Mouse (Mus musculus) lung, postnatal 0 days (tissue): Measurements from ENCODE around the gene Cmip. TPM values are rescaled to one million over a fixed set of nuclear protein-coding genes. Genes with fewer than 3 reads are reported as not detected.

Source experiments
- ATAC-seq: fragments of 200-750 bp; cut with Nextera tagmentation; 2 replicates; pipeline ENCODE4 v1.8.0; 2017; ENCODE audit warnings: moderate library complexity
- DNase-seq: peaks from one replicate; pipeline ENCODE4 v3.0.0-alpha.2; 2016; ENCODE audit warnings: low spot score
- H3K27ac ChIP-seq: fragments of 300-500 bp; sonication (generic); 2 replicates; pipeline ENCODE4 v1.5.1; 2014; ENCODE audit warnings: antibody characterized with exemption, mild to moderate bottlenecking, low read length, mixed read lengths
- H3K27me3 ChIP-seq: fragments of 300-500 bp; sonication (generic); replicated peaks from 2 replicates; pipeline ENCODE4 v1.6.1; 2014; ENCODE audit warnings: low read length, mixed read lengths; ENCODE audit not compliant: insufficient read depth
- H3K36me3 ChIP-seq: fragments of 300-500 bp; sonication (generic); 2 replicates; pipeline ENCODE4 v1.6.1; 2014; ENCODE audit warnings: low read length, mixed read lengths; ENCODE audit not compliant: insufficient read depth
- H3K4me1 ChIP-seq: fragments of 300-500 bp; sonication (generic); 2 replicates; pipeline ENCODE4 v1.6.1; 2014; ENCODE audit warnings: antibody characterized with exemption, low read depth, low read length, mixed read lengths; ENCODE audit not compliant: insufficient read depth
- H3K4me2 ChIP-seq: fragments of 300-500 bp; sonication (generic); replicated peaks from 2 replicates; pipeline ENCODE4 v1.6.1; 2014; ENCODE audit warnings: low read depth, mild to moderate bottlenecking, low read length, moderate library complexity, mixed read lengths
- H3K4me3 ChIP-seq: fragments of 300-500 bp; sonication (generic); 2 replicates; pipeline ENCODE4 v1.5.1; 2014; ENCODE audit warnings: low read depth, low read length
- H3K9ac ChIP-seq: fragments of 300-500 bp; sonication (generic); replicated peaks from 2 replicates; pipeline ENCODE4 v1.6.1; 2014; ENCODE audit warnings: low read depth, mild to moderate bottlenecking
- H3K9me3 ChIP-seq: fragments of 300-500 bp; sonication (generic); 2 replicates; pipeline ENCODE4 v1.6.1; 2016; ENCODE audit warnings: low read length, mixed read lengths
- CTCF ChIP-seq: IDR thresholded peaks from 2 replicates; pipeline ENCODE4 v1.5.1; 2016; ENCODE audit warnings: antibody characterized with exemption, mild to moderate bottlenecking
- EP300 ChIP-seq: IDR thresholded peaks from 2 replicates; pipeline ENCODE4 v1.6.1; 2016; ENCODE audit warnings: antibody characterized with exemption, mild to moderate bottlenecking, control low read depth
- WGBS: fragments of 180-500 bp; shearing (Covaris S2); extraction: QIAGEN DNeasy Blood & Tissue Kit; methylation state at CpG from one replicate; pipeline ENCODE4 v1.1.7; 2014; 5-methylcytosine and 5-hydroxymethylcytosine counted together
- microRNA-seq: library from miRNA; unstranded; fragments of <30 nt; microRNA quantifications from one replicate; pipeline ENCODE4, GENCODE M21; 2016
- polyA plus RNA-seq: library from polyadenylated mRNA; unstranded; fragments of >200 nt; fragmentation: Nextera tagmentation; extraction: Ambion mirVana; gene quantifications from 2 replicates; pipeline ENCODE4 v1.2.1, GENCODE M21; 2015

The Cmip gene
- polyA plus RNA-seq, 1 experiment from 2014 or later = 27.6 TPM

- no peak overlapping the region for H3K9ac ChIP-seq
- ATAC-seq = peak; percentile 11; the same call in 1 of the 2 replicates
Measured at GRCm38 (mm10) chr8:117498915-117499540, 242.2 kb downstream of the Cmip start.

GRCm38 (mm10) chr8:117500232-117500823 is 243.5 kb downstream of the Cmip start:
- no peaks in the 10 kb centered on the region for H3K9me3 ChIP-seq
- no peak overlapping the region for H3K27ac ChIP-seq
- H3K27me3 ChIP-seq = 0 out of 2 replicates have a peak, but pooled peaks cover 7% of the 10 kb centered on the region
- no peak for ATAC-seq
- DNase-seq = no peak
- H3K4me3 ChIP-seq = no peak overlapping the region
- no peaks in the 10 kb centered on the region for H3K36me3 ChIP-seq
- TF ChIP-seq EP300 (no peak), CTCF (no peak)
- no peak overlapping the region for H3K4me2 ChIP-seq
- H3K9ac ChIP-seq = no peak overlapping the region
- H3K4me1 ChIP-seq = peaks cover 3% of the 10 kb centered on the region; the same call in 1 of the 2 replicates
- 60% methylated on average over 5 of the region's 5 CpGs for WGBS

More at GRCm38 (mm10) chr8:117498915-117499540, 242.2 kb downstream of the Cmip start:
- Histone ChIP-seq H3K9me3 (no peaks in the 10 kb centered on the region), H3K27me3 (0 out of 2 replicates have a peak, but pooled peaks cover 7% of the 10 kb centered on the region), H3K27ac (no peak overlapping the region), H3K4me1 (peaks cover 3% of the 10 kb centered on the region; the same call in 1 of the 2 replicates), H3K36me3 (no peaks in the 10 kb centered on the region), H3K4me3 (peak overlapping the region; percentile 51), H3K4me2 (peak overlapping the region; percentile 91)
- TF ChIP-seq EP300 = no peak
- no peak for TF ChIP-seq CTCF
- no peak for DNase-seq
- 16% methylated on average over 20 of the region's 20 CpGs for WGBS

GRCm38 (mm10) chr8:117501323-117501722 is 244.5 kb downstream of the Cmip start:
- Histone ChIP-seq H3K36me3 (no peaks in the 10 kb centered on the region), H3K4me2 (no peak overlapping the region), H3K9ac (no peak overlapping the region), H3K4me3 (no peak overlapping the region), H3K4me1 (peaks cover 3% of the 10 kb centered on the region; the same call in 1 of the 2 replicates), H3K27me3 (0 out of 2 replicates have a peak, but pooled peaks cover 7% of the 10 kb centered on the region), H3K27ac (no peak overlapping the region), H3K9me3 (no peaks in the 10 kb centered on the region)
- TF ChIP-seq CTCF = no peak
- TF ChIP-seq EP300 = no peak
- DNase-seq (no peak), ATAC-seq (no peak)
- 81% methylated on average over 6 of the region's 6 CpGs for WGBS

- WGBS = 65% methylated on average over 13 of the region's 13 CpGs
- H3K27ac ChIP-seq = no peak overlapping the region
- H3K4me1 ChIP-seq = peaks cover 2% of the 10 kb centered on the region; the same call in 1 of the 2 replicates
- no peak overlapping the region for H3K4me2 ChIP-seq
- DNase-seq (no peak), ATAC-seq (no peak)
- no peaks in the 10 kb centered on the region for H3K36me3 ChIP-seq
- H3K9ac ChIP-seq = no peak overlapping the region
- H3K9me3 ChIP-seq = no peaks in the 10 kb centered on the region
- H3K4me3 ChIP-seq = no peak overlapping the region
- TF ChIP-seq EP300 = no peak
- H3K27me3 ChIP-seq = 0 out of 2 replicates have a peak, but pooled peaks cover 3% of the 10 kb centered on the region
Measured at GRCm38 (mm10) chr8:117503405-117504069, 246.7 kb downstream of the Cmip start.

- WGBS = 81% methylated on average over 8 of the region's 8 CpGs
- H3K4me3 ChIP-seq = no peak overlapping the region
- DNase-seq = no peak
Measured at GRCm38 (mm10) chr8:117507703-117508102, 250.8 kb downstream of the Cmip start.

More at GRCm38 (mm10) chr8:117507703-117508102, 250.8 kb downstream of the Cmip start:
- no peak overlapping the region for H3K27ac ChIP-seq
- TF ChIP-seq CTCF = no peak
- TF ChIP-seq EP300 = no peak
- no peak for ATAC-seq
- no peaks in the 10 kb centered on the region for H3K27me3 ChIP-seq
- no peaks in the 10 kb centered on the region for H3K36me3 ChIP-seq
- H3K4me1 ChIP-seq = no peaks in the 10 kb centered on the region
- H3K4me2 ChIP-seq = no peak overlapping the region
- no peaks in the 10 kb centered on the region for H3K9me3 ChIP-seq
- no peak overlapping the region for H3K9ac ChIP-seq

Small RNAs within 50 kb of the gene (microRNA-seq; reads per million reads assigned to microRNA genes)
- not detected for gene Mir7077
- not detected for gene Mir7078

Other genes with a start within 250 kb of the Cmip start
- 0.06 TPM in 1 of 2 replicates, not detected in the other for gene Pkd1l2, start 174.6 kb upstream of the Cmip start, polyA plus RNA-seq
- gene Bco1, start 161.2 kb upstream of the Cmip start, polyA plus RNA-seq = 0.10 TPM in 1 of 2 replicates, not detected in the other
- gene Gan, start 98.9 kb upstream of the Cmip start, polyA plus RNA-seq = 3.3 and 4.2 TPM in 2 replicates
- gene Plcg2, start 241.2 kb downstream of the Cmip start, polyA plus RNA-seq = 3.5 and 3.7 TPM in 2 replicates